Mouse (Mus musculus) cerebellum, adult 2 months (tissue): ENCODE data around the gene Reps1. TPM values are rescaled to one million over a fixed set of nuclear protein-coding genes. Genes with fewer than 3 reads are reported as not detected.

ENCODE experiments used
- DNase-seq, 2 experiments: peaks; one replicate each; pipeline ENCODE4 v3.0.0; 2021
- H3K27ac ChIP-seq: fragments of 200-500 bp; 2 replicates; pipeline ENCODE4 v1.5.1; 2012; ENCODE audit warnings: low read length, control low read depth, inconsistent platforms; ENCODE audit not compliant: insufficient read depth
- H3K27me3 ChIP-seq: fragments of 200-500 bp; 2 replicates; pipeline ENCODE4 v1.6.1; 2012; ENCODE audit warnings: inconsistent platforms, mild to moderate bottlenecking, low read length, moderate library complexity; ENCODE audit not compliant: control insufficient read depth, insufficient read depth
- H3K4me1 ChIP-seq: fragments of 200-500 bp; 2 replicates; pipeline ENCODE4 v1.6.1; 2011; ENCODE audit warnings: low read length; ENCODE audit not compliant: control insufficient read depth, insufficient read depth
- H3K4me3 ChIP-seq: fragments of 200-500 bp; replicated peaks from 2 replicates; pipeline ENCODE3; 2011; ENCODE audit warnings: mild to moderate bottlenecking, low read depth, low read length, control low read depth; ENCODE audit not compliant: insufficient read depth
- CTCF ChIP-seq: fragments of 200-500 bp; IDR thresholded peaks from 2 replicates; pipeline ENCODE4 v1.5.1; 2011; ENCODE audit warnings: low read depth, mild to moderate bottlenecking, control low read depth, low read length, moderate library complexity, borderline replicate concordance; ENCODE audit not compliant: insufficient read depth
- POLR2A ChIP-seq: fragments of 200-500 bp; IDR thresholded peaks from 2 replicates; pipeline ENCODE4 v1.6.1; 2011; ENCODE audit warnings: low read length, control low read depth, borderline replicate concordance; ENCODE audit not compliant: insufficient read depth
- WGBS: fragments of 180-500 bp; shearing (Covaris S2); methylation state at CpG from one replicate; pipeline ENCODE4 v1.1.7; 2018; 5-methylcytosine and 5-hydroxymethylcytosine counted together
- polyA plus RNA-seq: library from polyadenylated mRNA; depleted of rRNA; stranded (reverse); fragments of >200 nt; gene quantifications from 2 replicates; pipeline ENCODE4 v1.2.3, GENCODE M21; 2012; rRNA removed

Reps1 gene
- polyA plus RNA-seq, 1 experiment = 113 TPM

- WGBS = 75% methylated on average over 7 of the region's 7 CpGs
- H3K4me1 ChIP-seq = no peaks in the 10 kb centered on the region
- TF ChIP-seq POLR2A (no peak), CTCF (no peak)
- DNase-seq = no peak
- H3K27ac ChIP-seq = no peak overlapping the region
- no peaks in the 10 kb centered on the region for H3K27me3 ChIP-seq
- no peak overlapping the region for H3K4me3 ChIP-seq
Measured at GRCm38 (mm10) chr10:18162435-18162971, 106.8 kb downstream of the Reps1 start.

Other genes with a start within 250 kb of the Reps1 start
- 12.6 and 13.3 TPM in 2 replicates for gene Heca, start 107.8 kb upstream of the Reps1 start, polyA plus RNA-seq
- 15.7 and 18.2 TPM in 2 replicates for gene Abracl, start 32.6 kb upstream of the Reps1 start, polyA plus RNA-seq
- 0.06 and 0.26 TPM in 2 replicates for gene Ect2l, start 155.0 kb downstream of the Reps1 start, polyA plus RNA-seq
- gene Ccdc28a, start 179.1 kb downstream of the Reps1 start, polyA plus RNA-seq = 75.3 and 78.7 TPM in 2 replicates